Mouse (Mus musculus): ENCODE results near the gene BC003965. TPM values are rescaled to one million over a fixed set of nuclear protein-coding genes. Genes with fewer than 3 reads are reported as not detected.
"Not testable (repeated sequence)": the region's sequence is repeated elsewhere in the genome, so short reads cannot be mapped to it uniquely, and the experiment has no call there.

BC003965 gene
- total RNA-seq, 2 experiments from 2014 or later = 20.4 to 22.0 TPM

- H3K27ac ChIP-seq = peak overlapping the region; percentile 86
- peak overlapping the region; percentile 59 for H3K4me3 ChIP-seq
- DNase-seq (ENCODE audit: low spot score in 2 of 2) = no peak
- no peak for TF ChIP-seq CTCF (conservative IDR thresholded peaks at IDR 0.05)
Observed at GRCm38 (mm10) chr17:25222951-25223601, 38.7 kb downstream of the BC003965 start.

- DNase-seq (ENCODE audit: low spot score in 2 of 2) = no peak
- no peak for TF ChIP-seq CTCF (conservative IDR thresholded peaks at IDR 0.05)
- Histone ChIP-seq H3K4me3 (no peak overlapping the region), H3K27ac (no peak overlapping the region)
Observed at GRCm38 (mm10) chr17:25224586-25225222, 40.4 kb downstream of the BC003965 start.

DNA sequence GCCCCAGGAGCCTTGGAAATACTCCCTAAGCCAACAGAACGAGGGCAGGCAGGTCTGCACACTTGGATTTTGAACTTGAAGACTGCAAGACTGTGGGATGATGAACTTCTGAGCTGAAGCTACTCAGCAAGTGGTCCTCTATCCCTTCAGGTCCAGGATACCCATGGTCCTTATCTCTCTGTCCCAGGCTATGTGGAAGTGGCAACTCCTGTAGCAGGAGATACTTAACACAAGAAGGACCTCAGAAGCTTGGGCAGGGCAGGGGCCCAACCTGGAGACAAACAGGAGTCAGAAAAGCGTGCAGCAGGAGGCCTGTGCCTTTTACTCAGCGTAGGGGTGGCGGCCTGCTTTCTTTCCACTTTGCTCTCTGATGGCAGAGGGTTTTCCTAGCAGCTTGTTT lies 41.3 kb downstream of the BC003965 start:
- no peak overlapping the region for H3K4me3 ChIP-seq
- H3K27ac ChIP-seq = no peak overlapping the region
- TF ChIP-seq CTCF (conservative IDR thresholded peaks at IDR 0.05) = no peak
- DNase-seq (ENCODE audit: low spot score in 2 of 2) = no peak

- Histone ChIP-seq H3K4me3 (no peak overlapping the region), H3K27ac (no peak overlapping the region)
- no peak for TF ChIP-seq CTCF (conservative IDR thresholded peaks at IDR 0.05)
- DNase-seq (ENCODE audit: low spot score in 2 of 2) = no peak
Observed at GRCm38 (mm10) chr17:25227991-25228390, 43.6 kb downstream of the BC003965 start.

GRCm38 (mm10) chr17:25230014-25230655 lies 45.8 kb downstream of the BC003965 start:
- not testable (repeated sequence) for DNase-seq (ENCODE audit: low spot score in 2 of 2); H3K4me3 ChIP-seq; H3K27ac ChIP-seq

- TF ChIP-seq CTCF (conservative IDR thresholded peaks at IDR 0.05) = no peak
- H3K27ac ChIP-seq = no peak overlapping the region; the same call in 1 of the 2 replicates
- DNase-seq (ENCODE audit: low spot score in 2 of 2) = no peak
- H3K4me3 ChIP-seq = no peak overlapping the region
Observed at GRCm38 (mm10) chr17:25230700-25231099, 46.3 kb downstream of the BC003965 start.

DNA sequence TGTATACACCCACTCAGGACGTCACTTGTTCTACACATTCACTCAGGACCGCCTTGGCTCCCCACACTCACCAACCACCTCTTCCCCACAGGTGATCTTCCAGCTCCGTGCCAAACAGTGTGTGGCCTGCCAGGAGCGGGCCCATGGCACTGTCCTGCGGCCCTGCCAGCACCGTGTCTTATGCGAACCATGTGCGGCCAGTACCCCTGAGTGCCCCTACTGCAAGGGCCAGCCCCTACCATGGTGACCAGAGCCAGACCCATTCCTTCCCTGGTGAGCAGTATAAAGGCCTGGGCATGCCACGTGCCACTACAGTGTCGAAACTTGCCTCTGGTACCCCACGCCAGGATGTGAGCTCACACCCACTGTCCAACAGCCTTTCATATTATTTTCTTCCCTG lies 47.3 kb downstream of the BC003965 start:
- H3K4me3 ChIP-seq; DNase-seq (ENCODE audit: low spot score in 2 of 2); H3K27ac ChIP-seq: not testable (repeated sequence)

DNA sequence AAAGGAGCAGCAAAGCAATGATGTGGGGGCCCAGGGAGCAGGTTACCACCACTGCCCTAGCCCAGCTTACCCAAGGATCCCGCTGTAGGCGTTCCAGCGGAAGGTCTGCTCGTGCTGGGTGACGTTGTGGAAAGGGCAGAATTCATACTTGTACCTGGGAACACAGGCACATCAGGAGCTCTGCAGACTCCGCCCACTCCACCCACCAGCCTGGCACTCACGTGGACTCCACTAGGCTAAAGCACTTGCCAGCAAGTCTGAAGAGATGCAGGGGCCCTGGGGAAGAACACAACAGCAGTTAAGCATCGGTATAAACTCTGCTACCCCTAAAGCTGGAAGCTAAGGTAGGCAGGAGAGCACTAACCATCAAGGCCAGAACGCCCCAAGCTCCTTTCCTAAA lies 51.3 kb downstream of the BC003965 start:
- H3K27ac ChIP-seq = no peak overlapping the region
- H3K4me3 ChIP-seq = no peak overlapping the region
- no peak for TF ChIP-seq CTCF (conservative IDR thresholded peaks at IDR 0.05)
- DNase-seq (ENCODE audit: low spot score in 2 of 2) = no peak

Other genes with a start within 250 kb of the BC003965 start
- gene Mapk8ip3, start 247.6 kb upstream of the BC003965 start, total RNA-seq (2021) = 100 to 1,000 TPM; 409 to 411 TPM
- 1 to 10 TPM; 4.4 to 6.1 TPM for gene Jpt2, start 223.9 kb upstream of the BC003965 start, total RNA-seq (2021)
- gene Cramp1l, start 168.8 kb upstream of the BC003965 start, total RNA-seq (2021) = 10 to 100 TPM; 25.2 to 30.7 TPM
- 10 to 100 TPM; 23.5 to 25.0 TPM for gene Ift140, start 168.5 kb upstream of the BC003965 start, total RNA-seq (2021)
- gene Tmem204, start 101.0 kb upstream of the BC003965 start, total RNA-seq (2021) = 1 to 10 TPM; 8.2 to 8.8 TPM
- gene Telo2, start 68.6 kb upstream of the BC003965 start, total RNA-seq (2021) = 10 to 100 TPM; 36.9 to 42.8 TPM
- 1 to 10 TPM; 2.6 to 2.8 TPM for gene Ptx4, start 63.8 kb upstream of the BC003965 start, total RNA-seq (2021)
- gene Clcn7, start 51.2 kb upstream of the BC003965 start, total RNA-seq (2021) = 10 to 100 TPM; 53.5 to 55.7 TPM
- under 1 TPM in 1 of 2 experiments, not detected in 1; 0.28 TPM for gene Ccdc154, start 22.1 kb upstream of the BC003965 start, total RNA-seq (2021)
- gene Gm38655, start 9.1 kb upstream of the BC003965 start, total RNA-seq (2021) = not detected
- 10 to 100 TPM; 36.4 to 40.6 TPM for gene Unkl, start 3.8 kb downstream of the BC003965 start, total RNA-seq (2021)
- gene Gnptg, start 55.6 kb downstream of the BC003965 start, total RNA-seq (2021) = 10 to 100 TPM; 73.7 to 77.4 TPM
- 10 to 100 TPM; 25.0 to 26.2 TPM for gene Tsr3, start 55.6 kb downstream of the BC003965 start, total RNA-seq (2021)
- gene Baiap3, start 71.8 kb downstream of the BC003965 start, total RNA-seq (2021) = 10 to 100 TPM in 1 of 2 experiments, 1 to 10 TPM in 1; 9.9 to 10.5 TPM
- 100 to 1,000 TPM; 229 to 239 TPM for gene Ube2i, start 90.1 kb downstream of the BC003965 start, total RNA-seq (2021)
- gene Prss34, start 113.8 kb downstream of the BC003965 start, total RNA-seq (2021) = not detected
- not detected for gene Prss28, start 124.1 kb downstream of the BC003965 start, total RNA-seq (2021)
- not detected for gene Prss29, start 134.1 kb downstream of the BC003965 start, total RNA-seq (2021)
- gene Tpsab1, start 161.0 kb downstream of the BC003965 start, total RNA-seq (2021) = not detected
- under 1 TPM in 1 of 2 experiments, not detected in 1; 0.82 TPM for gene Tpsb2, start 181.8 kb downstream of the BC003965 start, total RNA-seq (2021)
- not detected for gene Tpsg1, start 184.7 kb downstream of the BC003965 start, total RNA-seq (2021)
- 100 to 1,000 TPM; 121 to 142 TPM for gene Cacna1h, start 249.2 kb downstream of the BC003965 start, total RNA-seq (2021)

Measured in layer of hippocampus, adult 2 months (tissue).